Mouse (Mus musculus): ENCODE data around the gene Lingo2. TPM values are rescaled to one million over a fixed set of nuclear protein-coding genes. Genes with fewer than 3 reads are reported as not detected.

Gene Lingo2
- total RNA-seq, 1 experiment = 0.09 TPM

GRCm38 (mm10) chr4:36288813-36289700, 662.5 kb downstream of the Lingo2 start:
- H3K36me3 ChIP-seq (ENCODE audit: control insufficient read depth, insufficient read depth, low read length, poor library complexity, severe bottlenecking) = no peaks in the 10 kb centered on the region
- DNase-seq (ENCODE audit: low read depth, low spot score) = peak; percentile 16
- H3K9ac ChIP-seq (ENCODE audit: insufficient read depth, low read depth, low read length, poor library complexity, severe bottlenecking) = no peak overlapping the region
- H3K27ac ChIP-seq (ENCODE audit: insufficient read depth, low read depth, low read length, poor library complexity, severe bottlenecking) = no peak overlapping the region
- in situ Hi-C loops (cut with MboI; ENCODE audit: low sequenced_read_pairs in 2 of 2, unreplicated experiment in 2 of 2) = no loop called here
- H3K4me1 ChIP-seq (ENCODE audit: control insufficient read depth in 2 of 2, insufficient read depth in 2 of 2, low read length in 2 of 2, poor library complexity in 1 of 2) = no peaks in the 10 kb centered on the region
- TF ChIP-seq ZNF384 (IDR thresholded peaks at IDR 0.05; ENCODE audit: low read depth, low read length) (no peak), HCFC1 (IDR thresholded peaks at IDR 0.05; ENCODE audit: borderline replicate concordance, insufficient read depth, low read length) (no peak), CHD2 (IDR thresholded peaks at IDR 0.05; ENCODE audit: low read depth, low read length) (no peak), ZC3H11A (IDR thresholded peaks at IDR 0.05; ENCODE audit: borderline replicate concordance, low read depth, low read length) (no peak), MAFK (IDR thresholded peaks at IDR 0.05; ENCODE audit: insufficient read depth, low read depth, low read length) (no peak)
- no peak overlapping the region for H3K4me3 ChIP-seq (ENCODE audit: insufficient read depth in 1 of 2, low read depth in 1 of 2, low read length in 2 of 2, poor library complexity in 1 of 2, severe bottlenecking in 1 of 2)
- H3K9me3 ChIP-seq (ENCODE audit: control insufficient read depth, insufficient read depth, low read depth, low read length) = no peaks in the 10 kb centered on the region

DNA sequence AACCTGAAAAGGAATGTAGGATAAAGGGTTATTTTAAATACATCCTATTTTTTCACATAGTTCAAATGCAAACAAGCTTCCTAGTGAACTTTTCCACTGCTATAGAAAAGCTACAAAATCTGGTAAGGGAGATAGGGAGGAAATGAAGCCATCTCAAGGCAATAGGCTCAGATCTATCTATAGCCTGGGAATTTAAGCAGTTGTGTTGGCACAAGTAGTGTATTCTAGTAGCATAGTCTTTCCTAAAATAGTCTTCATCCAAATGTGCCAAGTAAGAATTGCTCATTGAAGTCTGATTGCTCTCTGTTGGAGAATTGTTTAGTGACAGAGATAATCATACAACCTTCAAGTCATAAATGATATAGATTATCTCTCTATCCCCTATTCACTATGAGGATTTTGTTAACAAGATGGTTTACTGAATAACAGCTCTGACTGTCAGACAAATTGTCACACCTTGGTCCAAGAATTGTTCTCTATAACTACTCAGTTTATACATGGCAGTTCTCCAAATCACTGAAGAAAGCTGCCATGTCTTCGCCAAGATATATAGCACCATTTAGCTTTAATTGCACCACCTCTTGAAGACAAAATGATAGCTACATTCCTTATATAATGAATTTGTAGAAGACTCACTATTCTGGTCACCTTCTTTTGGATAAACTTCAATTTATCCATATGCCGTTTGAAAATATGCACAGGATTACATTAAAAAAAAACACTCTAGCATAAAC, 688.9 kb downstream of the Lingo2 start:
- in situ Hi-C loops (cut with MboI; ENCODE audit: low sequenced_read_pairs in 2 of 2, unreplicated experiment in 2 of 2) = no loop called here
- Histone ChIP-seq H3K4me1 (ENCODE audit: control insufficient read depth in 2 of 2, insufficient read depth in 2 of 2, low read length in 2 of 2, poor library complexity in 1 of 2) (no peaks in the 10 kb centered on the region), H3K36me3 (ENCODE audit: control insufficient read depth, insufficient read depth, low read length, poor library complexity, severe bottlenecking) (no peaks in the 10 kb centered on the region), H3K9ac (ENCODE audit: insufficient read depth, low read depth, low read length, poor library complexity, severe bottlenecking) (no peak overlapping the region), H3K27ac (ENCODE audit: insufficient read depth, low read depth, low read length, poor library complexity, severe bottlenecking) (no peak overlapping the region), H3K9me3 (ENCODE audit: control insufficient read depth, insufficient read depth, low read depth, low read length) (no peaks in the 10 kb centered on the region), H3K4me3 (ENCODE audit: insufficient read depth in 1 of 2, low read depth in 1 of 2, low read length in 2 of 2, poor library complexity in 1 of 2, severe bottlenecking in 1 of 2) (no peak overlapping the region)
- no peak for TF ChIP-seq ZNF384 (IDR thresholded peaks at IDR 0.05; ENCODE audit: low read depth, low read length)
- TF ChIP-seq ZC3H11A (IDR thresholded peaks at IDR 0.05; ENCODE audit: borderline replicate concordance, low read depth, low read length) = no peak
- no peak for TF ChIP-seq HCFC1 (IDR thresholded peaks at IDR 0.05; ENCODE audit: borderline replicate concordance, insufficient read depth, low read length)
- TF ChIP-seq MAFK (IDR thresholded peaks at IDR 0.05; ENCODE audit: insufficient read depth, low read depth, low read length) = no peak
- no peak for TF ChIP-seq CHD2 (IDR thresholded peaks at IDR 0.05; ENCODE audit: low read depth, low read length)
- no peak for DNase-seq (ENCODE audit: low read depth, low spot score)

DNA sequence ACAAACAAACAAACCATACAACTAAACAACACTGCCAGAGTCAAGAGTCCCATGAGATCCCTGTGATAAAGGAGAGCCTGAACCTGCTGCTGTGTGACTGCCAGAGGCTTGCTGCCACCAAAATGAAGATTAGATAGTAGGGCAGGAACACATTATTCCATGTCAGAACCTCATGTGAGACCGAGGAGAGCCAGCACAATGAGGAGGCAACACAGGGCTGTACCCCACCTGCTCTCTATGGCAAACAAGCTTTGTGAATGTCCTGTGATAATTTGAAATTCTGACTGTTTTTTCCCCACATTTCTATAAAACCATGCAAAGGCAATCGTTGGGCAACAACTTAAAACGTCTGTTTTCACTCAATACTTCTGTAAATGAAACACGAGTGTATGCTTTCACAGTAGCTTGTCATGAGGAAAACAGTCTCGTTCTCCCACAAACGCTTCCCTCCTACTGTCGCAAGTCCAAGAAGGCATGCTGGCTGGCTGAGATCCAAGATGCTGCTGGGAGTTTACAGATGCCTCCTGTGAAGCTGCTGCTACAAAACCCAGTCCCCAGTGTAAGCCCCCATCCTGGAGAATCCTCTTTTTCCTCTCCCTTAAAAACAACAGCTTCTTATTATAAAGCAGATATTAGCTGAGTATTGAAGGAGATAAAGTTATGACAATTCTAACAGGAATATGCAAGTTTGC, 765.2 kb downstream of the Lingo2 start:
- no peak for DNase-seq (ENCODE audit: low read depth, low spot score)
- H3K27ac ChIP-seq (ENCODE audit: insufficient read depth, low read depth, low read length, poor library complexity, severe bottlenecking) = no peak overlapping the region
- in situ Hi-C loops (cut with MboI; ENCODE audit: low sequenced_read_pairs in 2 of 2, unreplicated experiment in 2 of 2) = no loop called here
- no peaks in the 10 kb centered on the region for H3K36me3 ChIP-seq (ENCODE audit: control insufficient read depth, insufficient read depth, low read length, poor library complexity, severe bottlenecking)
- H3K9ac ChIP-seq (ENCODE audit: insufficient read depth, low read depth, low read length, poor library complexity, severe bottlenecking) = no peak overlapping the region
- no peaks in the 10 kb centered on the region for H3K4me1 ChIP-seq (ENCODE audit: control insufficient read depth in 2 of 2, insufficient read depth in 2 of 2, low read length in 2 of 2, poor library complexity in 1 of 2)
- no peak overlapping the region for H3K4me3 ChIP-seq (ENCODE audit: insufficient read depth in 1 of 2, low read depth in 1 of 2, low read length in 2 of 2, poor library complexity in 1 of 2, severe bottlenecking in 1 of 2)
- TF ChIP-seq CHD2 (IDR thresholded peaks at IDR 0.05; ENCODE audit: low read depth, low read length) = no peak
- no peak for TF ChIP-seq HCFC1 (IDR thresholded peaks at IDR 0.05; ENCODE audit: borderline replicate concordance, insufficient read depth, low read length)
- no peak for TF ChIP-seq MAFK (IDR thresholded peaks at IDR 0.05; ENCODE audit: insufficient read depth, low read depth, low read length)
- no peaks in the 10 kb centered on the region for H3K9me3 ChIP-seq (ENCODE audit: control insufficient read depth, insufficient read depth, low read depth, low read length)

GRCm38 (mm10) chr4:36183643-36184042, 767.9 kb downstream of the Lingo2 start:
- no peaks in the 10 kb centered on the region for H3K9me3 ChIP-seq (ENCODE audit: control insufficient read depth, insufficient read depth, low read depth, low read length)
- H3K4me3 ChIP-seq (ENCODE audit: insufficient read depth in 1 of 2, low read depth in 1 of 2, low read length in 2 of 2, poor library complexity in 1 of 2, severe bottlenecking in 1 of 2) = no peak overlapping the region
- in situ Hi-C loops (cut with MboI; ENCODE audit: low sequenced_read_pairs in 2 of 2, unreplicated experiment in 2 of 2) = no loop called here
- no peak overlapping the region for H3K27ac ChIP-seq (ENCODE audit: insufficient read depth, low read depth, low read length, poor library complexity, severe bottlenecking)
- TF ChIP-seq CHD2 (IDR thresholded peaks at IDR 0.05; ENCODE audit: low read depth, low read length) = no peak
- no peak for DNase-seq (ENCODE audit: low read depth, low spot score)
- no peaks in the 10 kb centered on the region for H3K36me3 ChIP-seq (ENCODE audit: control insufficient read depth, insufficient read depth, low read length, poor library complexity, severe bottlenecking)
- H3K4me1 ChIP-seq (ENCODE audit: control insufficient read depth in 2 of 2, insufficient read depth in 2 of 2, low read length in 2 of 2, poor library complexity in 1 of 2) = no peaks in the 10 kb centered on the region
- no peak overlapping the region for H3K9ac ChIP-seq (ENCODE audit: insufficient read depth, low read depth, low read length, poor library complexity, severe bottlenecking)

Data from ES-E14 (cell line).